Mouse (Mus musculus): Measurements from ENCODE around the gene Acbd4.

Acbd4 gene

DNA sequence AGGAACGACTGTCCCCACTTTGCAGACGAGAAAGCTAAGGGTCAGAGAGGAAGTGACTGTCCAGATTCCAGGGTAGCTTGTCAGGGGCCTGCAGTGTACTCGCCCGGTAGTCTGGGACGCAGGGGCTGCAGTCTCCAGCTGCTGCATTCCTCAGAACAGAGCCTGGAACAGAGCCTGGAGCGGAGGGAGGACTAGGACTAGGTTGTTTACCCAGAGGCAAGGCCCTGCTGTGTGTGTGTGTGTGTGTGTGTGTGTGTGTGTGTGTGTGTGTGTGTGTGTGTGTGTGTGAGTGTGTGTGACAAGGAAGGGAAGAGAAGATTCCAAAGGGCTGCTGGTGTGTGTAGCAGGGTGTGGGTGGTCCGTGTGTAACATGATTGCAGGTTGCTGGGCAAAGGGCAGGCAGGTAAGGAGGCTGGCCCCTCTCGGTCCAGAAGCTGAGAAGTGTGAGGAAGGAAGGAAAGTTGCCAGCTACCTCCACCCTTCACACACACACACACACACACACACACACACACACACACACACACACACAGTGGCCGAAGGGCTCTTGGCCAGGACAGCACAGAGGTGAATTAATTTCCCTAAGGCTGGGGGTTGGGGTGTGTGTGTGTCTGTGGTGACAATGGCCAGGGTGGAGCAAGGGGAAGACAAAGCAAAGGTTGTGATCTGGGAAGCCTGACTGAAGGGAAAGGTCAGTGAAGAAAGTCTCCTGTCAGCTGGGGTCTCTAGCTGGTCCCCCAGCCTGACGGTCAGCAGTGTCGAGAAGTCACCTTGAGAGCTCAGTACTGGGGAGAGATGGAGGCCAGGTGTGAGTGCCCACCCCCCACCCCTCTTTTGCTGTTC, 39.8 kb downstream of the Acbd4 start:
- peak; percentile 75 for DNase-seq (ENCODE audit: inconsistent ontology term)

DNA sequence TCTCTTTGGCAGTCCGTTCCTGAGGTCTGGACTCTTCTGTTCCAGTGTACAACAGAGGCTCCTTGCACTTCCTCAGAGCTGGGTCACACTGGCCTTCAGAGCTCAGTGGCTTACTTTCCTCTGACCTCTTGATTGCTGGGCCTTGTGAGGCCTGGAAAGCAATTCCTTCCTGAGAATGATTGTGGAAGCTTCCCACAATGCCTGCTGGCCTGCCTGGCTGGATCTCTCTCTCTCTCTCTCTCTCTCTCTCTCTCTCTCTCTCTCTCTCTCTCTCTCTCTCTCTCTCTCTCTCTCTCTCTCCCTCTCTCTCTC, 40.4 kb downstream of the Acbd4 start:
- DNase-seq (ENCODE audit: inconsistent ontology term) = no peak

DNA sequence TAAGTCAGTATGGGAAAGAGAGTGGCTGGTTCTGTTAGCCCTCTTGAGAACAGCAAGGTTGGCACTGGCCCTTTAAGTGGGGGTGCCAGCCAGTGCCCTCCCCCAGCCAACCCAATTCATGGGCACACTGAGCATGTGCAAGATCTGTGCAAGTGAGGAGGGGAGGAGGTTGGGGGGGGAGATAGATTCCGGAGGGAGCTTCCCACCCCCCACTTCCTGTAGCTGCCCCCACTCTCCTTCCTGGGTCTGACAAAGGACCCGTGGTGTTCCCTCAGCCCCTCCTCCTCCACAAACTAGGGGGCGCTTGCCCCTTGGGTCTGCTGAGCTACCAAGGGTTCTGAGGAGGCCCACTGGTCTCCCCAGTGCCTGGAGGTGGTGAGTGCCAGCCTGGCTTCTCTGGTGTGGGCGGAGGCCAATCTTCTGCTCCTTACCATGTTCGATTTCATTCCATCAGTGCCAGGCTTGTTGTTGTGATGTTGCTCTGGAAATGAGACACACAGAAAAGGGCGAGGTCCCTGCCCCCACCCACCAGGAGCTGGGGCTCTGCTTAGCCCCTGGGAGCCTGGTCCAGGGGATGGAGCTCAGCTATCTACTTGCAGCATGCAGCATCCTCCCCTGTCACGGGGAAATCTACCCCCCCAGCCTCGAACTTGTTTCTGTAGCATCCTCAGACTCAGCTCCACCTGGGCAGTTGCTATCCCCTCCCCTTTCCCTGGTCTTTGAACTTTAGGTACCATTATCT, 41.1 kb downstream of the Acbd4 start:
- peak; percentile 92 for DNase-seq (ENCODE audit: inconsistent ontology term)

DNA sequence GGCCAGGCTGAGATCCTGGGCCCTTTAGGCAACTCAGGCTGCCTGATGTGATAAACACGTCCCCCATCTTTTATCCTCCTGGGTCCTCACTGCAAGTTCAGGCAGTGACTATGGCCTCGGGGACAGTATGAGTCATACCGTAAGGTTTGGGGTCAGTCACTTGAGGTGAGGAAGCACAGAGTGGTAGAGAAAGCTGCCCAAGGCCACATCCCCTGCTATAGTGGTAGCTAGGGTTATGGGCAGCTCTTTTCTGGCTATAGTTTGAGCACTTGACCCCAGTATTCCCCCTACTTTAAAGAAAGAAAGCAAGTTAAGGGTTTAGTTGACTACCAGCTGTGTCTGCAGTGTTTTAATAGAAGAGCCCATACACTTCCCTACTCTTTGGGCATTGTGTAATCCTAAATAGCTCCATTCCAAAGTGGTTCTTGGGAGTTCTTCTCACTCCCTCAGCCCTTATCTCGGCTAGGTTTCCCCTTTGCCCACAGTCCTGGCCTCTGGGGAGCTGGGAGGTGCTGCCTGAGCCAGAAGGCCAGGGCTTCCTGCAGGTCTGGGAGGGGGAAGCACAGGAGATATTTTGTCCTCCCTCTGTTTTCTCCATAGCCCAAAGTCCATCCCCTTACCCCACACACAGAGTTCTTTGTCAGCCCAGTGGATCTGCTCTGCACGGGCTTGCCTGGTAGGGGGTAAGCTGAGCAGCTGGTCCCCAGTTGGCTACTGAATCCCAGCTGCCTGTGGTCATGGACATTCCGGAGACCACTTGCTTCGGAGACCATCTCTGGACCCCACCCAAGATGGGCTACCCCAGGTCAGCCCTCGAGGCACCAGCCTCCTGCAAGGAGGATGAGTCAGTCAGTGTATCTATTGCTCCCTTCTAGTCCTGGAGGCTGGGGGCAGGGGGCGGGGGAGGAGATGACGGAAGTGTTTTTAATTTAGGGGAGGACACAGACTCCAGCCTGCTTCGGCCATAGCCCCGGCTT, 43.1 kb downstream of the Acbd4 start:
- DNase-seq (ENCODE audit: inconsistent ontology term) = peak; percentile 69

DNA sequence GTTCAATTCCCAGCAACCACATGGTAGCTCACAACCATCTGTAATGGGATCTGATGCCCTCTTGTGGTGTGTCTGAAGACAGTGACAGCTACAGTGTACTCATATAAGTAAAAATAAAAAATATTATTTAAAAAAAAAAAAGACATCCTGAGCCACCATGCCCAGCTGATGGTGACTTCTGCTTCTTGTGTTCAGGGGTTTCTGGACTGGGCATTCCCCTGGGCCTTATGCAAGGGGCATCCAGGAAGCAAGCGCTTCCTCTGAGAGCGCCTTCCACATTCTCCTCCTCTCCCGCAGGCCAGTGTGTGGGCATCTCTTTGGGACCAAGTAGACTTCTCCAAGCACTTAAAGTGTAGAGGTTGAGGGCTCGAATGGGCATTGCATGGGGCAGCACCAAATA, 44.9 kb downstream of the Acbd4 start:
- no peak for DNase-seq (ENCODE audit: inconsistent ontology term)

DNA sequence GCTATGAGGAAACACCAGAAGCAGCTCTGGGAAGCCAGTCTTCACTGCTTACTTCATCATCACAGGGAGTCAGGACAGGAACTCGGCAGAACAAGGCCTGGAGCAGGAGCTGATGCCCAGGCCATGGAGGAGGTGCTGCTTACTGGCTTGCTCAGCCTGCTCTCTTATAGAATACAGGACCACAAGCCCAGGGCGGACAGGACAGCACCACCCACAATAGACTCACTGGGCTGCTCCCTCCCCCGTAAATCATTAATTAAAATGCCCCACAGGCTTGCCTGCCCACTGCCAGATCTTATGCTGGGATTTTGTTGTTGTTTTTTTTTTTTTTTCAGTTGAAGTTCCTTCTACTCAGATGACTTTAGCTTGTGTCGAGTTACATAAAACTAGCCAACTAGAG, 46.3 kb downstream of the Acbd4 start:
- no peak for DNase-seq (ENCODE audit: inconsistent ontology term)

DNA sequence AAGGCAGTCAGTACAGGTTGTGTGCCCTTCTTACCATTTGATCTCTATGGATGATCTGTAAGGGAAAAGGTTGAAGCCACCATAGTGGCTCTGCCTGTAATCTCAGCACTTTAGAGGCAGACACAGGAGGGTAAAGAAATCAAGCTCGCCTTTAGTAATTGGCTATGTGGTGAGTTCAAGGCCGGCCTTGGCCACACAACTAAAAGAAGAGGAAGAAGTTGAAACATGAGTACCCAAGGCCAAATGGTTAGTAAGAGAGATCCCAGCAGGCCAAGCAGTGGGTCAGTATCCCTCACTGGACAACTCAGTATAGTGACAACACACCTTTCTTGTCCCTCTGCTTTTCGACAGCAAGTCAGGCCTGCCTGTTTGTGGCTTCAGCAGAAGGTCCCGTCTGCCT, 48.3 kb downstream of the Acbd4 start:
- DNase-seq (ENCODE audit: inconsistent ontology term) = no peak

DNA sequence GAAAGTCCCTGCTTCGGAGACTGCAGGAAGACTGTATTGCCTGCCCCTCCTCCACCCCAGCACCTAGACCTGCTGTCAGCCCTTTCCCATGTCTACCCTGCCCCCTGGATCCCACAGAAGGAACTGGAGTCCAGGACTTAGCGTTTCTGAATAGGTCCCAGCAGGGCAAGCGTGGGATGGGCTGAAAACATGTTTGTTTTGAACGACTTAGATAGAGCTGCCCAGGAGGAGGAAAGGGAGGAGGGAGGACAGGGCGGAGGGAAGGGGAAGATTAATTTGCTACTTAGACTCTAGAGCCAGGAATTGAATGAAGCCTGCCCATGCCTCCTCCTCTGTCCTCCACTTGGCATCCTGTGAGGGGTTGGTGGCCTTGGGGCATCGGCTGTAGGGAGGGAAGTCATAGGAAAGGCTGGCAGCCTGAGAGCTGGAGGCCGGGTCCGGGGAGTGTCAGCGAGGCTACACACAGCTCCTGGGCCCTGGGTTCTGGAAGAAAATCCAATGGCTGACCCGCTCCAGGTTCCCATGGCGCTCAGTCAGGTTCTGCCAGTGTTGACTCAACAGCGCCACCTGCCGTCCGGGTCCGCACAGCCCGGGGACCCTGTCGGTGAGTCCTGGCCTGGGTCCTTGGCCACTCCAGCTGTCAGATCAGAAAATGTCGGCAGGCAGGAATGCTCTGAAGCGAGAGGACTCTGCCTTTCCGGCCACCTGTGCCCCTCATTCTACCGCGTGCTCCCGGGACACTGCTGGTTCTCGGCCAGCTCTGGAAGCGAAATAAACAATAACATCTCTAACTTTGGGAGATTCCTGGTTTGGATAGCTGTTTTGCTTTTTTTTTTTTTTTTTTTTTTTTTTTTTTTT, 57.4 kb downstream of the Acbd4 start:
- peak; percentile 97 for DNase-seq (ENCODE audit: inconsistent ontology term)

DNA sequence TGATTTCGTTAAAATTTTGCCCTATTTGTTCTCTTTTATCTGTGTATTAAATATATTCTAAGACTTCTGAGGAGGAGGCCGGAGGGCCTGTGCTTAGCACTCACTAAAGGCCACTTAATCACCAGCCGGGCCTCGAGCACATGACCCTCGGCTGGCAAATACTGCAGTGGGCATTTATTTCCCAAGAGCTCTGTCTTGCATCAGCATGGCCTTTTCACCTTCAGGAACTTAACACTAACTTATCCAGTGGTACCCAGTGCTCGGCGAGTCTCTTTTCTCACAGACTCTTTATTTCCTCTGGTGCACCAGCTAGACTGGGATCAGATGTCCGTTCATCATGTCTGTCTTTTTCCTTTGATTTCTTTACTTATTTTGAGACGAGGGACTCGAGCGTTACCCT, 59.3 kb downstream of the Acbd4 start:
- no peak for DNase-seq (ENCODE audit: inconsistent ontology term)

DNA sequence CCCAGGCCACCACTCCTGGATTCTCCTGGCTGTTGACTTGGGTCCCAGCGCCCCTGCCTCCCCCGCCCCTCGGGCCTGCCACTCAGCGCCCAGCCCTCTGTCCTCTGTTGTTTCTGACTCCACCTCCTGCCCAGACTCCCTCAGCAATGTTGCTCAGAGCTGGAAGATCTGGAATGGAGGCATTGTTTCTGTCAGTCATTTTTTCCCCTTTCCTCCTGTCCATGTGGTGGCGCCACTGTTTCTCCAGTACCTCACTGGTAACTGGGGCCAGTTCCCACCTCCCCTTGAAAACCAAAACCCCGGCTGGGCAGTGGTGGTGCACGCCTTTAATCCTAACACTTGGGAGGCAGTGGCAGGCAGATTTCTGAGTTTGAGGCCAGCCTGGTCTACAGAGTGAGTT, 60.0 kb downstream of the Acbd4 start:
- no peak for DNase-seq (ENCODE audit: inconsistent ontology term)

All from Muller cell, postnatal 12 days (primary cell).